Mouse (Mus musculus): ENCODE data around the gene Rbfox2.

GRCm38 (mm10) chr15:77053021-77053420 is 253.8 kb downstream of the Rbfox2 start:
- no peak for TF ChIP-seq CTCF (IDR thresholded peaks at IDR 0.05; ENCODE audit: extremely low read depth, insufficient read depth, low read length)
- TF ChIP-seq POLR2A (IDR thresholded peaks at IDR 0.05; ENCODE audit: extremely low read depth, insufficient read depth, low read length) = no peak

All from cortical plate, adult 2 months (tissue).